Mouse (Mus musculus) neural tube, postnatal 0 days (tissue): Measurements from ENCODE around the gene Sox21. TPM values are rescaled to one million over a fixed set of nuclear protein-coding genes. Genes with fewer than 3 reads are reported as not detected.

Source experiments
- microRNA-seq: library from miRNA; unstranded; fragments of <30 nt; microRNA quantifications from one replicate; pipeline ENCODE4, GENCODE M21; 2016
- polyA plus RNA-seq: library from polyadenylated mRNA; unstranded; fragments of >200 nt; fragmentation: Nextera tagmentation; extraction: Ambion mirVana; gene quantifications from 2 replicates; pipeline ENCODE4 v1.2.1, GENCODE M21; 2015

The Sox21 gene
- 4.7 and 7.2 TPM in 2 replicates for polyA plus RNA-seq

GRCm38 (mm10) chr14:118236886-118237289, at the start of gene Sox21:
Gene Sox21 (minus strand): TSS chr14:118237030.

DNA sequence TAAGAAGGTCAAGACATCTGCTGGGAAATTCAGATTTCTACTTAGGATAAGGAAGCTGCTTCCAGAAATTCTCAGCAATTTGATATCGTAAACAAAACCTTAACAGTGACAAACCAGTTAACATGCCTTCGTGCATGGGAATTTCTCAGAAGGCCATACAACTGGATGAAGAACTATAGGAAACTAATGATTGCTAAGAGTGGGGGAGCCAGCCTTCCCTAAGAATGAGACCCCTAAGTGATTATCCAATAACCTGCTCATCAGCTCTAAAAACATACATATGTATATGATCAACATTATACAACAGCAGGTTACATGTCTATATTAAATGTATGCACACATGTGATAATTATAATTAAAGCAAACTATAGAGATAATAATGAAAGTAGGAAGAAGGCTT, 29.8 kb upstream of the Sox21 start, which contains the start of gene Gm9376:
TSS of gene Gm9376 (plus strand) at position 301 of the 400 bp plus-strand sequence.

Small RNAs within 50 kb of the gene (microRNA-seq; reads per million reads assigned to microRNA genes)
- gene Mir6241, result not detected

Other genes starting within 250 kb of the Sox21 start
- 0.55 and 0.78 TPM in 2 replicates for gene Dct, start 184.8 kb downstream of the Sox21 start, polyA plus RNA-seq
- 12.1 and 14.1 TPM in 2 replicates for gene Tgds, start 104.3 kb downstream of the Sox21 start, polyA plus RNA-seq
- 51.3 and 52.1 TPM in 2 replicates for gene Gpr180, start 99.9 kb downstream of the Sox21 start, polyA plus RNA-seq
- gene Gm9376, start 29.9 kb upstream of the Sox21 start, polyA plus RNA-seq, result not detected in 2 replicates